9 mouse cellular contexts compared by ENCODE assay signal in the genomic region with DNA sequence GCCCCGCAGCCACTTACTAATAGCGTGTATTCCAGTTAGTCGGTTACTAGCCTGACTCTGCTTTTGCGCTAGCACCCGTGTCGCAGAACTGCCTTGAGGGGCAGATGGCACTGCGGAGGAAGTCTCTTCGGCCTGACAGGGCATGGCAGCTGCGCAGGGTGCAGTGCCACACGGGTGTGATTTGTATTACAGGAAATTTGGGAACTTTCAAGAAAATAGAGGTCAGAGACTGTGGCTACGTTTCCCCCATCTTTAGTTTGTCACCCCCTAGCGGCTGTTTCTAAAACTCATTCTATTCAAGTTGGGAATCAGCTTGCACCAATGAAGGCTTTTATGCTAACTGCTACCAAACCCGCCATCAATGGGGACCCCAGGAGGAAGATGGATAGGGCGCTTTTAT. TPM values are rescaled to one million over a fixed set of nuclear protein-coding genes. Genes with fewer than 3 reads are reported as not detected.
DNase-seq lines count a peak whose midpoint lies in the region; ATAC-seq and TF ChIP-seq lines count a peak whose summit lies in the region.
"Had no signal": no experiment of that assay in that cellular context is flagged by ENCODE, and none has a peak within 500 bp of the region (broad histone marks: within the 10 kb centered on the region; RNA-seq: fewer than 3 reads in every experiment).

No protein-coding gene starts in this region.

- no peaks in the 10 kb centered on the region for H3K27me3 ChIP-seq in heart, adult 2 months (ENCODE audit: control insufficient read depth, insufficient read depth, low read length)
- no peaks in the 10 kb centered on the region for H3K27me3 ChIP-seq in kidney, adult 2 months (replicated peaks; ENCODE audit: control insufficient read depth, insufficient read depth, low read length)
- H3K27me3 ChIP-seq in lung, embryonic 14.5 days (ENCODE audit: insufficient read depth, low read length): no peaks in the 10 kb centered on the region

- H3K4me1 ChIP-seq in heart, adult 2 months (ENCODE audit: control insufficient read depth, insufficient read depth, low read length): no peaks in the 10 kb centered on the region
- H3K4me1 ChIP-seq in kidney, adult 2 months (ENCODE audit: control insufficient read depth, insufficient read depth, low read length): 0 out of 2 replicates have a peak, but pooled peaks cover 3% of the 10 kb centered on the region
- H3K4me1 ChIP-seq in lung, embryonic 14.5 days (ENCODE audit: insufficient read depth): no peaks in the 10 kb centered on the region

- DNase-seq in cerebellum, adult 9-11 months: no peak
- DNase-seq in 416B (ENCODE audit: low read depth): peak; percentile 51
- peak; percentile 21 for DNase-seq in c-Kit-positive CD71-positive TER-119-negative erythroid progenitor cells, embryonic 14.5 days (ENCODE audit: low read depth)
- peak; percentile 16 to 39 for DNase-seq in heart, adult 2 months
- DNase-seq in kidney, adult 2 months: peak; percentile 67
- DNase-seq in lung, embryonic 14.5 days: peak; percentile 89
- peak; percentile 80 for DNase-seq in retina, postnatal 1 day

- intact Hi-C loops in heart, adult 2 months (cut with DNase I): loop anchor here (1.0 to 2.0 kb wide), 3 partner anchors 164 to 206 kb away; no protein-coding TSS in a partner anchor

- H3K9me3 ChIP-seq in lung, embryonic 14.5 days (ENCODE audit: low read depth, low read length): no peaks in the 10 kb centered on the region
- H3K9me3 ChIP-seq: G1E had no signal

- 19% methylated on average over 14 of the region's 14 CpGs for WGBS in heart, adult 2 months
- 13% methylated on average over 14 of the region's 14 CpGs for WGBS in kidney, adult 2 months
- WGBS in lung, embryonic 14.5 days: 25% methylated on average over 14 of the region's 14 CpGs

- TF ChIP-seq POLR2A in heart, adult 2 months (IDR thresholded peaks at IDR 0.05; ENCODE audit: insufficient read depth, low read depth, low read length): no peak
- TF ChIP-seq POLR2A in kidney, adult 2 months (IDR thresholded peaks at IDR 0.05; ENCODE audit: low read depth, low read length): no peak

- peak overlapping the region; percentile 54 for H3K4me2 ChIP-seq in lung, embryonic 14.5 days

- TF ChIP-seq CTCF in heart, adult 2 months (IDR thresholded peaks at IDR 0.05): peak; percentile 82
- TF ChIP-seq CTCF in kidney, adult 2 months (conservative IDR thresholded peaks at IDR 0.05; ENCODE audit: insufficient read depth, insufficient read length, low read depth, low read length): peak; percentile 48
- peak; percentile 72 for TF ChIP-seq CTCF in lung, embryonic 14.5 days (IDR thresholded peaks at IDR 0.05; ENCODE audit: low read depth)

- peak overlapping the region; percentile 28 for H3K9ac ChIP-seq in heart, adult 2 months (ENCODE audit: low read depth, low read length)
- no peak overlapping the region for H3K9ac ChIP-seq in lung, embryonic 14.5 days

- no peaks in the 10 kb centered on the region for H3K79me2 ChIP-seq in heart, adult 2 months (replicated peaks; ENCODE audit: control insufficient read depth, insufficient read depth, low read length)

- H3K36me3 ChIP-seq in heart, adult 2 months (ENCODE audit: control insufficient read depth, insufficient read depth, low read length): no peaks in the 10 kb centered on the region
- H3K36me3 ChIP-seq in kidney, adult 2 months (ENCODE audit: control insufficient read depth, insufficient read depth, low read length): no peaks in the 10 kb centered on the region
- no peaks in the 10 kb centered on the region for H3K36me3 ChIP-seq in lung, embryonic 14.5 days (ENCODE audit: insufficient read depth)
- H3K36me3 ChIP-seq: G1E had no signal

- peak; percentile 61; the same call in 1 of the 2 replicates for ATAC-seq in cerebellum, adult (ENCODE audit: insufficient number of reproducible peaks, low FRiP score, low TSS enrichment)
- ATAC-seq in lung, embryonic 14.5 days (ENCODE audit: insufficient read depth): peak; percentile 58; the same call in 1 of the 2 replicates

- TF ChIP-seq EP300 in heart, adult 2 months (IDR thresholded peaks at IDR 0.05; ENCODE audit: insufficient read depth, low read depth, low read length): no peak

- no peak overlapping the region for H3K27ac ChIP-seq in heart, adult 2 months
- H3K27ac ChIP-seq in kidney, adult 2 months (ENCODE audit: insufficient read depth, low read depth, low read length): no peak overlapping the region
- H3K27ac ChIP-seq in lung, embryonic 14.5 days (ENCODE audit: low read depth): no peak overlapping the region

- H3K4me3 ChIP-seq in heart, adult 2 months: 0 out of 2 replicates have a peak overlapping the region, but pooled peaks have one; percentile 24
- H3K4me3 ChIP-seq in kidney, adult 2 months (ENCODE audit: insufficient read depth, low read depth, low read length): peak overlapping the region; percentile 48
- peak overlapping the region; percentile 13; the same call in 1 of the 2 replicates for H3K4me3 ChIP-seq in lung, embryonic 14.5 days (ENCODE audit: low read depth, low read length)

RNA-seq across cellular contexts. Expression of a gene that starts 11.6 kb away (rescaled TPM):
- total RNA-seq in heart, adult 2 months (2021): 1 to 10 TPM in 1 of 2 experiments, under 1 TPM in 1; 0.89 to 3.4 TPM
- 1.1 and 1.4 TPM in 2 replicates for polyA plus RNA-seq in heart, adult 2 months (2012; rRNA removed)
- polyA plus RNA-seq in kidney, adult 2 months (2012; rRNA removed): 7.5 and 9.6 TPM in 2 replicates
- polyA plus RNA-seq in lung, embryonic 14.5 days (2014; fragmentation: Nextera tagmentation; extraction: Ambion mirVana): 42.0 and 48.9 TPM in 2 replicates
- polyA plus RNA-seq: G1E had no signal

RNA-seq across cellular contexts. Expression of a gene that starts 14.9 kb away (rescaled TPM):
- 10 to 100 TPM; 23.7 to 26.1 TPM for total RNA-seq in heart, adult 2 months (2021)
- 54.7 and 71.0 TPM in 2 replicates for polyA plus RNA-seq in heart, adult 2 months (2012; rRNA removed)
- polyA plus RNA-seq in kidney, adult 2 months (2012; rRNA removed): 115 and 130 TPM in 2 replicates
- polyA plus RNA-seq in lung, embryonic 14.5 days (2014; fragmentation: Nextera tagmentation; extraction: Ambion mirVana): 56.8 and 60.3 TPM in 2 replicates
